Mouse (Mus musculus): ENCODE measurements around the gene Rnf144a. TPM values are rescaled to one million over a fixed set of nuclear protein-coding genes. Genes with fewer than 3 reads are reported as not detected.

Gene Rnf144a
- polyA plus RNA-seq, 1 experiment from 2014 or later, result 19.1 TPM

DNA sequence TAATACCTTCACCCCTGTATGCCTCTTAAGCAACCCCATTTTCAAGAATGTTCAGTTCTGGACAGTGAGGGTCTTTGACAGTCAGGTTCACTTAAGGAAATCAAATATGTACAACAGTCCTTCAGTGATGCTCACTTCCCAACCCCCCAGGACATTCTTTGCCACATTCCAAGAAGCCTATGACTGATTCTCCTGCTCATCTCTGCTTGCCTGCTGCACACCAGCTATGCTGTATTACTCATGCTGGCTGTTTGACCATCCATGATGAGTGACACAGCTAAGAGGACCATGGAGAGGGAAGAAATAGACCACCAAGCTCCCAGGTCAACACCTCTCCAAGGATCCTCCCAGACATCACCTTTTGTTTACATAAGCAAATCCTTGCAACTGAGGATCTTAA, 75.2 kb downstream of the Rnf144a start:
- Histone ChIP-seq H3K4me2 (replicated peaks; ENCODE audit: low read depth, low read length) (no peak overlapping the region), H3K9ac (replicated peaks; ENCODE audit: low read depth, low read length) (no peak overlapping the region), H3K4me1 (ENCODE audit: control insufficient read depth, insufficient read depth, low read length) (no peaks in the 10 kb centered on the region), H3K27ac (ENCODE audit: low read length) (no peak overlapping the region), H3K27me3 (ENCODE audit: control insufficient read depth, insufficient read depth, low read length) (no peaks in the 10 kb centered on the region), H3K4me3 (ENCODE audit: low read depth, low read length) (no peak overlapping the region), H3K36me3 (ENCODE audit: control insufficient read depth, insufficient read depth, low read length) (peaks cover 5% of the 10 kb centered on the region; the same call in 1 of the 2 replicates), H3K9me3 (ENCODE audit: control insufficient read depth, low read depth, low read length) (no peaks in the 10 kb centered on the region)
- no peak for ATAC-seq (ENCODE audit: insufficient number of reproducible peaks, insufficient read depth, low FRiP score, low read depth)

- Histone ChIP-seq H3K4me1 (ENCODE audit: control insufficient read depth, insufficient read depth, low read length) (no peaks in the 10 kb centered on the region), H3K36me3 (ENCODE audit: control insufficient read depth, insufficient read depth, low read length) (peaks cover 5% of the 10 kb centered on the region; the same call in 1 of the 2 replicates), H3K4me2 (replicated peaks; ENCODE audit: low read depth, low read length) (no peak overlapping the region), H3K4me3 (ENCODE audit: low read depth, low read length) (no peak overlapping the region), H3K9me3 (ENCODE audit: control insufficient read depth, low read depth, low read length) (no peaks in the 10 kb centered on the region), H3K27me3 (ENCODE audit: control insufficient read depth, insufficient read depth, low read length) (no peaks in the 10 kb centered on the region), H3K27ac (ENCODE audit: low read length) (no peak overlapping the region), H3K9ac (replicated peaks; ENCODE audit: low read depth, low read length) (no peak overlapping the region)
- ATAC-seq (ENCODE audit: insufficient number of reproducible peaks, insufficient read depth, low FRiP score, low read depth), result no peak
- 95% methylated on average over 8 of the region's 8 CpGs for WGBS
These were observed 75.9 kb downstream of the Rnf144a start for GRCm38 (mm10) chr12:26339181-26339580.

- 97% methylated on average over 1 of the region's 1 CpGs for WGBS
These were observed 81.4 kb downstream of the Rnf144a start for GRCm38 (mm10) chr12:26333678-26334077.

DNA sequence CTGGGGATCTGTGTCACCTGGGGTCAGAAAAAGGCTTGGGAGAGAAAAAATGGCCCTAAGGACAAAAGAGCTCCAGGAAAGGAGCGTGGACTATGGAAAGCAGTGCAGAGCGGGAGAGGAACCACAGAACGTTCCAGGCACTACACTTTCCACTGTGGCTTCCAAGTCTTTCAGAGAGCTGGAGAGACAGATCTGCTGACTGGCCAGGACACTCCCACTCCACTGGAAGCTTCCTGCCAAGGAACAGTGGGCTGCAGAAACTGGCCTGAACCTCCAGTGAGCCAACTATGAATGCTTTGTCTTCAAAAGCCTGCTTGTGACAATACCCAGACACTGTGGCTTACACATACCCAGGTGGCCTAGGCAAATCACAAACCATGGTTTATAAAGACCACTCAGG, 84.0 kb downstream of the Rnf144a start:
- Histone ChIP-seq H3K36me3 (ENCODE audit: control insufficient read depth, insufficient read depth, low read length) (peaks cover 5% of the 10 kb centered on the region; the same call in 1 of the 2 replicates), H3K27ac (ENCODE audit: low read length) (no peak overlapping the region), H3K27me3 (ENCODE audit: control insufficient read depth, insufficient read depth, low read length) (no peaks in the 10 kb centered on the region), H3K4me1 (ENCODE audit: control insufficient read depth, insufficient read depth, low read length) (no peaks in the 10 kb centered on the region), H3K9me3 (ENCODE audit: control insufficient read depth, low read depth, low read length) (no peaks in the 10 kb centered on the region), H3K4me2 (replicated peaks; ENCODE audit: low read depth, low read length) (no peak overlapping the region), H3K9ac (replicated peaks; ENCODE audit: low read depth, low read length) (no peak overlapping the region), H3K4me3 (ENCODE audit: low read depth, low read length) (no peak overlapping the region)
- ATAC-seq (ENCODE audit: insufficient number of reproducible peaks, insufficient read depth, low FRiP score, low read depth), result no peak
- 76% methylated on average over 3 of the region's 3 CpGs for whole genome bisulfite sequencing

More at GRCm38 (mm10) chr12:26333678-26334077, 81.4 kb downstream of the Rnf144a start:
- Histone ChIP-seq H3K4me3 (ENCODE audit: low read depth, low read length) (no peak overlapping the region), H3K9me3 (ENCODE audit: control insufficient read depth, low read depth, low read length) (no peaks in the 10 kb centered on the region), H3K9ac (replicated peaks; ENCODE audit: low read depth, low read length) (no peak overlapping the region), H3K36me3 (ENCODE audit: control insufficient read depth, insufficient read depth, low read length) (peaks cover 5% of the 10 kb centered on the region; the same call in 1 of the 2 replicates), H3K27ac (ENCODE audit: low read length) (no peak overlapping the region), H3K4me1 (ENCODE audit: control insufficient read depth, insufficient read depth, low read length) (no peaks in the 10 kb centered on the region), H3K4me2 (replicated peaks; ENCODE audit: low read depth, low read length) (no peak overlapping the region), H3K27me3 (ENCODE audit: control insufficient read depth, insufficient read depth, low read length) (no peaks in the 10 kb centered on the region)
- ATAC-seq (ENCODE audit: insufficient number of reproducible peaks, insufficient read depth, low FRiP score, low read depth), result no peak

DNA sequence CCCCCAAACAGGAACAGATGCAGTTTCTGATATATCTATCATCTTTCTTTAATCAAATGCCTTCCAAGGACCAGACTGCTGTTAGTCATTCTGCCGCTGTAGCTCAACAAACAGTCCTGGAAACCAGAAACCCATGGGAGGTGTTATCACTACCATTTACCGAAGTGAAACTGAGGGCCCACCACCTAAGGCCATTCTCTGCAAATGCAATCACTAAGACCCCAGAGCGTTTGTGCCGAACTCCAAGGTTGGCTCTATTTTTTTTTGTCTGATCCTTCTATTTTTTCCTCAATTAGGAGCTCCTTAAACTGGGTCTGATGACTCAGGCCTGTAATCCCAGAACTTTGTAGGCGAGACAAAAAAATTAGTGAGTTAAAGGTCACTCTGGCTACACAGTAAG, 85.3 kb downstream of the Rnf144a start:
- no peaks in the 10 kb centered on the region for H3K4me1 ChIP-seq (ENCODE audit: control insufficient read depth, insufficient read depth, low read length)
- H3K27ac ChIP-seq (ENCODE audit: low read length), result no peak overlapping the region
- no peaks in the 10 kb centered on the region for H3K27me3 ChIP-seq (ENCODE audit: control insufficient read depth, insufficient read depth, low read length)
- H3K9me3 ChIP-seq (ENCODE audit: control insufficient read depth, low read depth, low read length), result no peaks in the 10 kb centered on the region
- no peak for ATAC-seq (ENCODE audit: insufficient number of reproducible peaks, insufficient read depth, low FRiP score, low read depth)
- no peak overlapping the region for H3K9ac ChIP-seq (replicated peaks; ENCODE audit: low read depth, low read length)
- WGBS, result 69% methylated on average over 5 of the region's 5 CpGs
- H3K4me2 ChIP-seq (replicated peaks; ENCODE audit: low read depth, low read length), result no peak overlapping the region
- peaks cover 7% of the 10 kb centered on the region; the same call in 1 of the 2 replicates for H3K36me3 ChIP-seq (ENCODE audit: control insufficient read depth, insufficient read depth, low read length)
- no peak overlapping the region for H3K4me3 ChIP-seq (ENCODE audit: low read depth, low read length)

GRCm38 (mm10) chr12:26329031-26329675, 85.9 kb downstream of the Rnf144a start:
- Histone ChIP-seq H3K27ac (ENCODE audit: low read length) (no peak overlapping the region), H3K9ac (replicated peaks; ENCODE audit: low read depth, low read length) (no peak overlapping the region), H3K4me2 (replicated peaks; ENCODE audit: low read depth, low read length) (no peak overlapping the region), H3K36me3 (ENCODE audit: control insufficient read depth, insufficient read depth, low read length) (peaks cover 7% of the 10 kb centered on the region; the same call in 1 of the 2 replicates), H3K4me3 (ENCODE audit: low read depth, low read length) (no peak overlapping the region), H3K4me1 (ENCODE audit: control insufficient read depth, insufficient read depth, low read length) (no peaks in the 10 kb centered on the region), H3K27me3 (ENCODE audit: control insufficient read depth, insufficient read depth, low read length) (no peaks in the 10 kb centered on the region), H3K9me3 (ENCODE audit: control insufficient read depth, low read depth, low read length) (no peaks in the 10 kb centered on the region)
- 77% methylated on average over 6 of the region's 6 CpGs for WGBS
- no peak for ATAC-seq (ENCODE audit: insufficient number of reproducible peaks, insufficient read depth, low FRiP score, low read depth)

- Histone ChIP-seq H3K36me3 (ENCODE audit: control insufficient read depth, insufficient read depth, low read length) (peaks cover 7% of the 10 kb centered on the region; the same call in 1 of the 2 replicates), H3K9me3 (ENCODE audit: control insufficient read depth, low read depth, low read length) (no peaks in the 10 kb centered on the region), H3K4me2 (replicated peaks; ENCODE audit: low read depth, low read length) (no peak overlapping the region), H3K9ac (replicated peaks; ENCODE audit: low read depth, low read length) (no peak overlapping the region), H3K27me3 (ENCODE audit: control insufficient read depth, insufficient read depth, low read length) (no peaks in the 10 kb centered on the region), H3K4me3 (ENCODE audit: low read depth, low read length) (no peak overlapping the region), H3K27ac (ENCODE audit: low read length) (no peak overlapping the region), H3K4me1 (ENCODE audit: control insufficient read depth, insufficient read depth, low read length) (no peaks in the 10 kb centered on the region)
- WGBS, result 86% methylated on average over 5 of the region's 5 CpGs
- ATAC-seq (ENCODE audit: insufficient number of reproducible peaks, insufficient read depth, low FRiP score, low read depth), result no peak
These were observed 91.2 kb downstream of the Rnf144a start for GRCm38 (mm10) chr12:26323783-26324364.

GRCm38 (mm10) chr12:26316261-26316660, 98.8 kb downstream of the Rnf144a start:
- Histone ChIP-seq H3K9ac (replicated peaks; ENCODE audit: low read depth, low read length) (no peak overlapping the region), H3K4me3 (ENCODE audit: low read depth, low read length) (no peak overlapping the region), H3K4me1 (ENCODE audit: control insufficient read depth, insufficient read depth, low read length) (no peaks in the 10 kb centered on the region), H3K36me3 (ENCODE audit: control insufficient read depth, insufficient read depth, low read length) (peaks cover 3% of the 10 kb centered on the region; the same call in 1 of the 2 replicates), H3K9me3 (ENCODE audit: control insufficient read depth, low read depth, low read length) (no peaks in the 10 kb centered on the region), H3K4me2 (replicated peaks; ENCODE audit: low read depth, low read length) (no peak overlapping the region), H3K27ac (ENCODE audit: low read length) (no peak overlapping the region), H3K27me3 (ENCODE audit: control insufficient read depth, insufficient read depth, low read length) (no peaks in the 10 kb centered on the region)
- ATAC-seq (ENCODE audit: insufficient number of reproducible peaks, insufficient read depth, low FRiP score, low read depth), result no peak
- WGBS, result 66% methylated on average over 3 of the region's 3 CpGs
